Mouse (Mus musculus): ENCODE results near the gene Amfr.
A peak's percentile ranks its signal among the peaks of the same experiment; 100 is the strongest.

Gene Amfr

GRCm38 (mm10) chr8:93981679-93982215, 30.9 kb downstream of the Amfr start:
- DNase-seq (ENCODE audit: low spot score in 2 of 2): no peak

- no peak for DNase-seq (ENCODE audit: low spot score in 2 of 2)
Measured at GRCm38 (mm10) chr8:93980141-93980540, 32.5 kb downstream of the Amfr start.

DNA sequence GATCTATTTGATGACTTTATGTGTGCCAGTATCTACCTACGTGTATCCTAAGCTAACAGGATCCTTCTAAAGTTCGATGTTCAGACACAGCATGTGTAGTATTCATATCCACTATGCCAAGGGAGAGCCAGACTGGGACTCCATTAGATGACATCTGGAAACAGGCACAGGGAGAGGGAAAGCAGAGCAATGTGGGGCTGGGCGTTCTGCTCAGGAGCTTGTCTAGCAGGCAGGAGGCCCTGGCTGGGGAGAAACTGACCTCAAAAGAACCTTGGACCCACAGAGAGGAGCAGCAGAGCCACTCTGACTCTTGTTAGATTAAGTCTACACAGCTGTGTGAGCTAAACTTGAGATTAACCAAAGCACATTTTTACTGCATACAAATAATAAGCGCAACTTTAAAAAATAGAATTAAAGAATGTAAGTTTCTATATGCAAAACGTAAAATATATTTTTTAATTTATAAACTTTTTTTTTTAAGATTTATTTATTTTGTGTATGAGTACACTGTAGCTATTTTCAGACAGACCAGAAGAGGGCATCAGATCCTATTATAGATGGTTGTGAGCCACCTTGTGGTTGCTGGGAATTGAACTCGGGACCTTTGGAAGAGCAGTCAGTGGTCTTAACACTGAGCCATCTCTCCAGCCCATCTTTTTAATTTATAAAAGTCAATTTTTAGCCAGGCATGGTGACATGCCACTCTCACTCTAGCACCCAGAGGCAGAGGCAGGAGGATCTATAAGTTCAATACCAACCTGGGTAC, 36.0 kb downstream of the Amfr start:
- no peak for DNase-seq (ENCODE audit: low spot score in 2 of 2)

DNA sequence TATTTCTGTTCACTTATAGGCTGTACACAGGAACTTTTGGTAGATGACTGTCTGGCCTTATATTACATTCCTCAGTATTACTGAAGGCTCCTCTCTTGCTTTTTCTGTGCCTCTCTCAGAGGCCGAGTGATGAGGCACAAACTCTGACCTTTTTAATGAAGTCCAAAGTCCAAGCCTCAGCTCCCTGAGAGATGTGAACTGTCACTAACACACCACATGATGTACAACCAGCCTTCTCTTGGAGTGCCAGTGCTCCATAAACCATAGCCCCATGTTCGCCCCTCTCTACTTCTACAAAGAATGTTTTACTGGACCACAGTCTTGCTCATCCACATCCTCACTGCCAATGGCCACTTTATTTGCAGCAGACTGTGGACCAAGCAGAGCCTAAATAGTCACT, 37.3 kb downstream of the Amfr start:
- DNase-seq (ENCODE audit: low spot score in 2 of 2): no peak

DNA sequence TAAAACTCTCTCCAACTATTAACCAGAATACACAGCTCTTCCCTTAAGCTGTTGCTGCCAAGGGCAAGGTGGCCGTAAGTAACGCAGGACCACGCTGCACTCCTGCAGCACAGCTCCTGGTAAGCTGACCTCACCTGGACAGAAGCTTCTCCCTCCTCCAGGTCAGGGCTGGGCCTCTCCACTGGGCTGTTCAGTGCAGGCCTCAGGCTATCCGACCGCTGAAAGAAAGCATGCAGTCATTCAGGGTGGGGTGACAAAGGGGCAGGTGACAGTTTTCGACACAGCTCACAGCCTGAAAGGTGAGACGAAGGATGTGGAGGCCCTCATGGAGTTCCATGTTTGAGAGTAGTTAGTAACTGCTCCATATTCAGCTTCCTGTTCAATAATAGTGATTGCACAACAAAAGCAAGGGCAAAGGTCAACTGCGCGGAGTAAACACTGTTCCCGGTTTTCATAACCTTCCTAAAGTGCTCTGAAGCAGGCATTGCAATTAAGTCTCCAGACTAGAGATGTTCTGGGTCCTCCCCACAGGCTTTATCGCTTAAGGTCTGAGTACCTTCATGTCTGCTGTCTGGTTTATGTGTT, 37.9 kb downstream of the Amfr start:
- DNase-seq (ENCODE audit: low spot score in 2 of 2): no peak

DNA sequence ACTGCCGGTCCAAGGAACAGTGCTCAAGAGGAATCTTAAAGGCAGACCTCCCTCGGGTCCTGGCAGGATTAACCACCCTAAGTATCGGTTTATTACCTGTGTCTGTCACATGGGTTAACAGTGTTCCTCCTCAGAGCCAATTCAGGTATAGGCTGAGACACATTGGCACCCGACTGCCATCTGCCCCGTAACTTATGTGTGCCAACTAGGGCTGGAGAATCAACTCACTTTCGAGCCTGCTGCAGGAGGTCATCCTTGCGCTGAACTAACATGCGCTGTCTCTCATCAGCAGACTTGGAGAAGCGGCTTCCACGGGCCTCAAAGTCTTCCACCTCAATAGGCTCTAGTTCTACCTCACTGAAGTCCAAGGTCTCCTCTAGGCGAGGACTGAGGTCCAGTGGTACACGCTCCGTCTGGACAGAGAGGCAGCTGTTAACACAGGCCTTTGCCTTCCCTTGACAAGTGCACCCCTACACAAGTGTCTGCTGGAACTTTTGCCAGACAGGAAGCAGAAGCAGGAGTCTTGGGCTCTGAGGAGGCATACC, 38.7 kb downstream of the Amfr start:
- DNase-seq (ENCODE audit: low spot score in 2 of 2): no peak

DNA sequence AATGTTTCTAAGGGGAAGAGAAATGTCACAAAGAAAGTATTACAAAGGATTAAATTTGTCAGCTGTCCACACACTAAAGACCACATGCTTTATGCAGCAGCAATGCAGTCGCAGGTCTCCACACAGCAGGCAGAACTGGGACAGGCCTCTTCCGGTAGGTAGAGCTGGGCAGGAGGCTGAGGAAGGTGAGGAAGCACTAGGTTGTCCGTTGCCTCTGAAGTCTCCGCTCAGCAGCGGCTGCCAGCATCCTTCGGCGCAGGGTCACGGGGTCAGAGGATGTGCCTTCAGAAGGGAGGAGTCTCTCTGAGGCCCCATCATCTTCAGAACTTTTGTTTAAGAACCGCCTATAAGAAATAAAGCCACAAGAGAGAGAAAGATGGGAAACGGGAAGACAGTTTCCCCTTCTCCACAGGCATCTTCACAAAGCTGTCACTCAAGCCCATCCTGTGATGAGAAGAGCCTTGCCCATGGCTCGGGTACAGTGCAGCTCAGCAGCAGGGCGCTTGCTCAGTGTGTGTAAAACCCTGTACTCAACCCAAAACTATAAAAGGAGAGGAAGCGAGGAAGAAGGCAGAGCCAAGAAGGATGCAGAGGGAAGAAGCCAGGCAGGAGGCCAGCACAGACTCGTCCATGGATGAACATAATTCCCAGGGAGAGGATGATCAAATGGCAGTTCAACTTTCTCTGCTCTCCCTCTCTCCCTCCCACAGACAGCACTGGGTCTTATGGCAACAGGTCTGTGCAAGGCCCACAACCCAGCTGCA, 39.5 kb downstream of the Amfr start:
- DNase-seq (ENCODE audit: low spot score in 2 of 2): no peak

DNA sequence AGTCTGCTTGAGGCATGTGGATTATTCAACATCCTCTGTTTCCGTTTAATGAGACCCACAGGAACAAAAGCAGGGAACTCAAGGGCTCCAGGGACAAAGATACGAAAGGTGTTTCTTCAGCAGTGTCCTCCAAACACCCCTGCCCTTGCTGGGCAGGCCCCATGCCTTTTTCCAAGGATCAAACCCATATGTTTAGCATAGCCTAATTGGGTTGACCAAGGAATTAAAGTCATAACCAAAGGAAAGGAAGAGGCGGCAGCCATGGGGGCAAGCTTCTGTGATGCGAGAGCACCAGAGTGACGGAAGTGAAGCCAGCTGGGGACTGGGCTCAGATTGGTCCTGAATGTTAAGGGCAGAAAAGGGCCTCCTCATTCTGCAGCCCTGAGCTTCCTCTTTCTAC, 40.4 kb downstream of the Amfr start:
- no peak for DNase-seq (ENCODE audit: low spot score in 2 of 2)

- no peak for DNase-seq (ENCODE audit: low spot score in 2 of 2)
Measured at GRCm38 (mm10) chr8:93971451-93971850, 41.2 kb downstream of the Amfr start.

DNA sequence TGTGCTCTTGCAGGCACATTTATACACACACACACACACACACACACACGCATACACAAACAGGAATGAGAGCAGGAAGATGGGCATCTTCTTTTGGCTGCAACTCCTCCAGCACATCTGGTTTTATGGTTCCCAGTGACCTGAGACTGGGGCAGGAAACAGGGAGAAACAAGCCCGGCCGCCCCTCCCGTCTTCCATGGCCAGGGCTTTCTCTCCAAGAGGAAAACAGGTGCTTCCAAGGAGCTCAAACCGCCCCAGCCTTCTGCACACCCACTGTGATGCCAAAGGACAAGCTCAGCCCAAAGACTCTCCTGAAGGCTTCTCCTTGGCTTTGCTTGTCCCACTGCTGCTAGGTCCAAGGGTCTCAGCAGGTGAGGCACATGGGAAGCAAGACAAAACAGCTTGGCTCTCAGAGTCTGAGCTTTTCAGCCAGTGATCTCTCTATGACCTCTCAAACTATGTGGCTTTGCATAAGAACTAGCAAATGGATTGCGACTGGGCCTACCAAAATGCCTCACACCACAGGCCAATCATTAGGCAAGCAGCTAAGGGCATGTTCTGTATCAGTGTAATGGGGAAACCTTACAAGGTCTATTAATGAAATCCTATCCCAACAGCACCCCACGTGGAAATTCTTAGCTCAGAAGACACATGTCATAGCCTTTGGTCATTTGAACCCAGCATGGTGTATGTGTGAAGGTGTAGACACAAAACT, 42.9 kb downstream of the Amfr start:
- no peak for DNase-seq (ENCODE audit: low spot score in 2 of 2)

DNA sequence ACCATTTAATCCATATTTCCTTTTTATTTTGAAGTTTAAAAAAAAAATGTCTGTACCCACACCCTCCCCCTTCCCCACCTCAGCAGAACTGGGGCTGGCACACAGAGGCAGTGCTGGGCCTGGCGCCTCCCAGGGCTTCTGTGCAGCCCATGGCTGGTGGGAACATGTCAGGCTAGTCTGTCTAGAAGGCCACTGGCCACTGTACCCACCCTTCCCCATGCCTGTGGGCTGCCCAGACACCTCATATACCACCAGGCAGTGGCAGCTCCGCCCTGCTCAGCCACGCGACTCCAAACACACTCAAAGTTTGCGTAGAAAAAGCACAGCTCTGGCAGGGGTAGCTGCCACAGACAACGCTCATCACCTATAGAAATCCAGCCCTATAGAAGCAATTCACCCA, 44.3 kb downstream of the Amfr start:
- DNase-seq (ENCODE audit: low spot score in 2 of 2): no peak

DNA sequence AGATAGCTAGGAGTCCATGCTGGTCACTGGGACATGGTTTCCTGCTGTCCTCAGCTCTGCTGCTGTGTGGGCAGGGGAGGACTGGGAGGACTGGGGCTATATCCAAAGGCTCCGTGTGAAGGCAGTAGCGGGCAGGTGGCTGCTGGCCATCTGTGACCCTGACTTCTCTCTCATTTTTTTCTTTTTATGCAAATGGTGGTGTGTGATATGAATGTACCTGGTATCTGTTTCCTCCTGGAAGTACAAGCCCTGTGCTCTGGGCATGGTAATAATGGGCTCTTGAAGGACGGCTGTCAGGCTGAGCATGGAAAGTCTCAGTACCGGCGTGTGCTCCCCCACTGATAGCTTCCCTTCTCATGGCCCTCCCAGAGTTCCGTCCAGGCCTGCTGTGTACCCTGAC, 51.7 kb downstream of the Amfr start:
- no peak for DNase-seq (ENCODE audit: low spot score in 2 of 2)

- DNase-seq (ENCODE audit: low spot score in 2 of 2): no peak
Measured at GRCm38 (mm10) chr8:93958402-93958801, 54.2 kb downstream of the Amfr start.

DNA sequence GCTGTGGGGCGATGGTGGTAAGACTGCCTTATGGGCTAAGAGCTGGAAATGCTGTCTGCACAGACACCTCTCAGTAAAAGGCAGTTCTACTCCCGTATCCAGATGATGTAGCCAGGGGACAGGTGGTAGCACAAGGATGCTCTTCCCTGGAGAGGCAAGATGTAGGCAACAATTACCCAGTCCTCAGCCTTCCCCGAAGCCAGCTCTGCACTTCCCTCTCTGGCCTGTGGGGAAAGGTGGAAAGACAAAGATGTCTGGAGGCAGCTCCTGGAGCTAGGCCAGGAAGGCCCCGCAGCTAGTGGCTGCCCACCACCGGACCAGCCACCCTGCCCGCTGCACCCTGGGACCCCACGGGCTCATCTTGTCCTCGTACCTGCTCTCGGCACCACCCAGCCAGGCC, 60.1 kb downstream of the Amfr start:
- no peak for DNase-seq (ENCODE audit: low spot score in 2 of 2)

DNA sequence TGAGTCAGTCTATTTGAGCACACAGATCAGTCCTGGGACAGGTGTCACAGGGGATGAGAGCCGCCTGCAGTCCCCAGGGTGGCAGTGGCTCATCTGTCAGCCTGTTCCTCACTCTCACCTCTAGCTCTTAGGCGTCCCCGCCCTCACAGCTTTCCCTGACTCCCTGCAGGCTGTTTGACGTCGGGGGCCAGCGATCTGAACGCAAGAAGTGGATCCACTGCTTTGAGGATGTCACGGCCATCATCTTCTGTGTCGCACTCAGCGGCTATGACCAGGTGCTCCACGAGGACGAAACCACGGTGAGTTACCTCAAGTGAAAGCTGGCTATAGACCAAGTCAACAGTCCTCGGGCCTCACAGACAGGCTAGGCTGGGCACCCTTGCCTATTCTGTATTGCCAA, 62.5 kb downstream of the Amfr start:
- DNase-seq (ENCODE audit: low spot score in 2 of 2): no peak

DNA sequence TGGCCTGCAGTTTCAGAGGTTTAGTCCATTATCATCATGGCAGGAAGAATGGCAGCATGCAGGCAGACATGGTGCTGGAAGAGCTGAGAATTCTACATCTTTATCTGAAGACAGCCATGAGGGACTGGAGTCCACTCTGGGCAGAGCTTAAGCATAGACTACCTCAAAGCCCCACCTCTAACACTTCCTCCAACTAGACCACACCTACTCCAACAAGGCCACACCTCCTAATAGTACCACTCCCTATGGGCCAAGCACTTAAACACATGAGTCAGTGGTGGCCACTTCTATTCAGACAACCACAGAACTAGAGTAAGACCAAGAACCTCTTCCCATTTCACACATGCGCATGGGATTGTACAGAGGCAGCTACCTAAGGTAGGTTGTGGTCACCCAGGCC, 66.2 kb downstream of the Amfr start:
- no peak for DNase-seq (ENCODE audit: low spot score in 2 of 2)

- DNase-seq (ENCODE audit: low spot score in 2 of 2): no peak
Measured at GRCm38 (mm10) chr8:93945781-93946180, 66.9 kb downstream of the Amfr start.

- DNase-seq (ENCODE audit: low spot score in 2 of 2): peak in 1 of 2 experiments; percentile 47
Measured at GRCm38 (mm10) chr8:93941636-93942054, 71.0 kb downstream of the Amfr start.

DNA sequence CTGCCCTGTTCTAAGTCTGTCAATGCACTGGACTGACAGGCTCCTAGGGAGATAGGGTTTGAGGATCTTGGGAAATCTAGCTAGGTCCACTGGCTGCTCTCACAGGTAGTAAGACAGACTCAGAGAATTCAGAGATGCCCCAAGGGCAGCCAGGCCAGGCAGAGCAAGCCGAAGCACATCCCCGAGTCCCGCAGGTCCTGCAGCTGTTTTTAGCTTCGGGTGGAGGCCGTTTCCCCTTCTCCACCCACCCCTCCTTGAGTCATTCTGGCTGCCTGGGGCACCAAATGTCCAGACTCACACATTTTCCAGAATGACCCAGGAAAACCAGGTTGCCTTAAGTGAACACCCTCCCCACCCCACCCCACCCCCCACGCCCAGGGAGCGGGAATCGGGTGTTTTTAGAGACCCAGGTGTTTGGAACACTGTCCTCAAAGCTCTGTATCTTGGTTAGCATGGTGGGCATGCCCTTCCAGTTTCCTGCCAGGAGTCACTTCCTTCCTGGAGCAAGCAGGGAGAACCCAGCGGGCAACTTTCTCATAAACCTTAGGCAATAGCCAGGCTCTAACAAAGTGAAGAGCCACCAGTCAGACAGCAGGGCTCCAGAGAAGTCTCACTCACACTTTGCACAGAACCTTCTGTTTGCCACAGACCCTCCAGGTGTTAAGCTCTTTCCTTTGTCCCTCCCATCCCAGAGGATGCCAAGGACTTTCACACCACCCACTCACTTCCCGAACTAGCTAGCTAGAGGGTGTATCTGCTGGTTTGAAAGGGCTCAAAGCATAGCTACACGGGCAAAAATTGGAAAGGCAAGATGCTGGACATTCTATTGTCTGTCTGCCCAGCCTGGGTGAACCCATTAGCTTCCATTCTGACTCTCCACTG, 71.9 kb downstream of the Amfr start:
- peak in 1 of 2 experiments; percentile 54 for DNase-seq (ENCODE audit: low spot score in 2 of 2)

DNA sequence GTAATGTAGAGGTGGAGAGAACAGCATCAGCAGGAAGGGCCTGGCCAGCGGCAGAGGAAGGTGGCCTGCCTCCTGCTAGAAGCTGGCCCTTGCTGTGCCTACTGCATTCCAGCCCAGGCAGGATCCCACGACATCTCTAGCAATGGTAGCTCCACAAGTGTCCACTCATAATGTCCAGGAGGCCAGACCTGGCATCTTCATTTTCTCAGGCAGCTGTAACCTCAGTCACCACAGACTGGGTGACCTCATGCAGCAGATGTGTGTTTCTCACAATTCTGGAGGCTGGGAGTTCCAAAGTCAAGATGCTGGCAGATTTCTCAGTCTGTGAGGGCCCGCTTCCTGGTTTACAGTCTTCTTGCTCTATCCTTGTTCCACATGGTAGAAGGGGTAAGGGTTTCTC, 74.4 kb downstream of the Amfr start:
- DNase-seq (ENCODE audit: low spot score in 2 of 2): no peak

GRCm38 (mm10) chr8:93933288-93933687, 79.4 kb downstream of the Amfr start:
- DNase-seq (ENCODE audit: low spot score in 2 of 2): no peak

Measured in frontal cortex, postnatal 36 days (tissue).